Mouse (Mus musculus) stomach, embryonic 16.5 days (tissue): ENCODE results near the gene Col9a2. TPM values are rescaled to one million over a fixed set of nuclear protein-coding genes. Genes with fewer than 3 reads are reported as not detected.

Experiments used
- ATAC-seq: fragments of 200-750 bp; cut with Nextera tagmentation; 2 replicates; pipeline ENCODE4 v1.8.0; 2017; ENCODE audit warnings: moderate number of reproducible peaks, moderate TSS enrichment; ENCODE audit not compliant: insufficient read depth, low FRiP score
- H3K27ac ChIP-seq: fragments of 300-500 bp; sonication (generic); 2 replicates; pipeline ENCODE4 v1.5.1; 2014; ENCODE audit warnings: low read length
- H3K27me3 ChIP-seq: fragments of 300-500 bp; sonication (generic); 2 replicates; pipeline ENCODE4 v1.6.1; 2014; ENCODE audit warnings: low read length, control low read depth, mixed read lengths; ENCODE audit not compliant: control insufficient read depth, insufficient read depth
- H3K36me3 ChIP-seq: fragments of 300-500 bp; sonication (generic); 2 replicates; pipeline ENCODE4 v1.6.1; 2014; ENCODE audit warnings: low read length; ENCODE audit not compliant: control insufficient read depth, insufficient read depth
- H3K4me1 ChIP-seq: fragments of 300-500 bp; sonication (generic); 2 replicates; pipeline ENCODE4 v1.6.1; 2014; ENCODE audit warnings: low read length, control low read depth, mixed read lengths; ENCODE audit not compliant: control insufficient read depth, insufficient read depth
- H3K4me2 ChIP-seq: fragments of 300-500 bp; sonication (generic); 2 replicates; pipeline ENCODE4 v1.6.1; 2014; ENCODE audit warnings: low read depth, low read length, mixed read lengths
- H3K4me3 ChIP-seq: fragments of 300-500 bp; sonication (generic); replicated peaks from 2 replicates; pipeline ENCODE4 v1.5.1; 2014; ENCODE audit warnings: mild to moderate bottlenecking, low read length
- H3K9ac ChIP-seq: fragments of 300-500 bp; sonication (generic); 2 replicates; pipeline ENCODE4 v1.6.1; 2014; ENCODE audit warnings: low read length
- H3K9me3 ChIP-seq: fragments of 300-500 bp; sonication (generic); replicated peaks from 2 replicates; pipeline ENCODE4 v1.6.1; 2016; ENCODE audit warnings: low read length, control low read depth; ENCODE audit not compliant: control insufficient read depth
- WGBS: fragments of 180-500 bp; shearing (Covaris S2); extraction: QIAGEN DNeasy Blood & Tissue Kit; methylation state at CpG from one replicate; pipeline ENCODE4 v1.1.7; 2014; 5-methylcytosine and 5-hydroxymethylcytosine counted together
- polyA plus RNA-seq: library from polyadenylated mRNA; unstranded; fragments of >200 nt; fragmentation: Nextera tagmentation; extraction: Ambion mirVana; gene quantifications from 2 replicates; pipeline ENCODE4 v1.2.1, GENCODE M21; 2015

Col9a2 gene
- 3.5 and 6.2 TPM in 2 replicates for polyA plus RNA-seq

- peaks cover 10% of the 10 kb centered on the region; the same call in 1 of the 2 replicates for H3K27me3 ChIP-seq
- H3K36me3 ChIP-seq = no peaks in the 10 kb centered on the region
- peak within 1 kb of the TSS; percentile 54 for H3K4me2 ChIP-seq
- no peaks in the 10 kb centered on the region for H3K9me3 ChIP-seq
- no peak within 1 kb of the TSS for H3K27ac ChIP-seq
- no peak for ATAC-seq
- H3K4me3 ChIP-seq = peak within 1 kb of the TSS; percentile 49
- H3K9ac ChIP-seq = peak within 1 kb of the TSS; percentile 67
- H3K4me1 ChIP-seq = peaks cover 13% of the 10 kb centered on the region
- WGBS = 2% methylated on average over 46 of the region's 46 CpGs
Observed at GRCm38 (mm10) chr4:121039331-121040115, at the start of gene Col9a2. Gene Col9a2, plus strand, starts transcription at chr4:121039385.

GRCm38 (mm10) chr4:120992284-120992683, 46.9 kb upstream of the Col9a2 start:
- no peaks in the 10 kb centered on the region for H3K36me3 ChIP-seq
- H3K4me3 ChIP-seq = no peak overlapping the region
- H3K9me3 ChIP-seq = no peaks in the 10 kb centered on the region
- no peaks in the 10 kb centered on the region for H3K4me1 ChIP-seq
- H3K27ac ChIP-seq = no peak overlapping the region
- H3K9ac ChIP-seq = no peak overlapping the region
- no peak overlapping the region for H3K4me2 ChIP-seq
- no peaks in the 10 kb centered on the region for H3K27me3 ChIP-seq
- ATAC-seq = no peak
- 69% methylated on average over 2 of the region's 2 CpGs for WGBS

- H3K27ac ChIP-seq = no peak overlapping the region
- H3K9ac ChIP-seq = no peak overlapping the region
- no peaks in the 10 kb centered on the region for H3K4me1 ChIP-seq
- 83% methylated on average over 1 of the region's 1 CpGs for WGBS
- H3K36me3 ChIP-seq = no peaks in the 10 kb centered on the region
- no peak overlapping the region for H3K4me2 ChIP-seq
- no peak overlapping the region for H3K4me3 ChIP-seq
- no peaks in the 10 kb centered on the region for H3K9me3 ChIP-seq
- H3K27me3 ChIP-seq = no peaks in the 10 kb centered on the region
- ATAC-seq = no peak
Observed at GRCm38 (mm10) chr4:120993025-120993424, 46.2 kb upstream of the Col9a2 start.

GRCm38 (mm10) chr4:120995911-120996310, 43.3 kb upstream of the Col9a2 start:
- Histone ChIP-seq H3K27ac (no peak overlapping the region), H3K9ac (no peak overlapping the region)

GRCm38 (mm10) chr4:121001042-121001441, 38.1 kb upstream of the Col9a2 start:
- Histone ChIP-seq H3K4me2 (no peak overlapping the region), H3K27ac (no peak overlapping the region), H3K9ac (no peak overlapping the region), H3K9me3 (no peaks in the 10 kb centered on the region), H3K27me3 (no peaks in the 10 kb centered on the region), H3K4me3 (no peak overlapping the region), H3K36me3 (no peaks in the 10 kb centered on the region), H3K4me1 (peaks cover 19% of the 10 kb centered on the region)
- no peak for ATAC-seq
- WGBS = 76% methylated on average over 2 of the region's 2 CpGs

More at GRCm38 (mm10) chr4:120995911-120996310, 43.3 kb upstream of the Col9a2 start:
- Histone ChIP-seq H3K4me3 (no peak overlapping the region), H3K27me3 (no peaks in the 10 kb centered on the region), H3K9me3 (no peaks in the 10 kb centered on the region), H3K4me1 (no peaks in the 10 kb centered on the region), H3K36me3 (no peaks in the 10 kb centered on the region), H3K4me2 (no peak overlapping the region)
- ATAC-seq = no peak
- WGBS = 69% methylated on average over 1 of the region's 1 CpGs

GRCm38 (mm10) chr4:121001659-121002058, 37.5 kb upstream of the Col9a2 start:
- no peak overlapping the region for H3K4me3 ChIP-seq
- H3K36me3 ChIP-seq = no peaks in the 10 kb centered on the region
- H3K9ac ChIP-seq = no peak overlapping the region
- ATAC-seq = no peak
- no peaks in the 10 kb centered on the region for H3K27me3 ChIP-seq
- H3K27ac ChIP-seq = no peak overlapping the region
- H3K4me1 ChIP-seq = peaks cover 19% of the 10 kb centered on the region
- 36% methylated on average over 1 of the region's 1 CpGs for WGBS
- H3K4me2 ChIP-seq = no peak overlapping the region
- H3K9me3 ChIP-seq = no peaks in the 10 kb centered on the region

GRCm38 (mm10) chr4:121002400-121003171, 36.6 kb upstream of the Col9a2 start:
- H3K36me3 ChIP-seq = no peaks in the 10 kb centered on the region
- WGBS = 26% methylated on average over 8 of the region's 8 CpGs
- no peaks in the 10 kb centered on the region for H3K9me3 ChIP-seq
- no peak overlapping the region for H3K9ac ChIP-seq
- H3K4me1 ChIP-seq = peaks cover 19% of the 10 kb centered on the region
- H3K4me2 ChIP-seq = no peak overlapping the region
- no peaks in the 10 kb centered on the region for H3K27me3 ChIP-seq
- no peak for ATAC-seq
- no peak overlapping the region for H3K27ac ChIP-seq
- no peak overlapping the region for H3K4me3 ChIP-seq

GRCm38 (mm10) chr4:121003611-121004091, 35.5 kb upstream of the Col9a2 start:
- Histone ChIP-seq H3K36me3 (no peaks in the 10 kb centered on the region), H3K9ac (no peak overlapping the region), H3K27ac (peak overlapping the region; percentile 40; the same call in 1 of the 2 replicates), H3K4me3 (no peak overlapping the region), H3K27me3 (no peaks in the 10 kb centered on the region), H3K9me3 (no peaks in the 10 kb centered on the region), H3K4me1 (peaks cover 22% of the 10 kb centered on the region), H3K4me2 (no peak overlapping the region)
- ATAC-seq = no peak
- 25% methylated on average over 3 of the region's 3 CpGs for WGBS

GRCm38 (mm10) chr4:121004679-121005078, 34.5 kb upstream of the Col9a2 start:
- Histone ChIP-seq H3K27me3 (no peaks in the 10 kb centered on the region), H3K4me1 (peaks cover 22% of the 10 kb centered on the region), H3K4me3 (no peak overlapping the region), H3K36me3 (no peaks in the 10 kb centered on the region), H3K9ac (no peak overlapping the region), H3K27ac (no peak overlapping the region), H3K9me3 (no peaks in the 10 kb centered on the region), H3K4me2 (no peak overlapping the region)
- no peak for ATAC-seq
- WGBS = 54% methylated on average over 4 of the region's 4 CpGs
